Mouse (Mus musculus): ENCODE data around the gene Zbtb4.
A peak's percentile ranks its signal among the peaks of the same experiment; 100 is the strongest.

Zbtb4 gene

GRCm38 (mm10) chr11:69763551-69763950 lies 2.2 kb upstream of the Zbtb4 start:
- no peak for DNase-seq (ENCODE audit: extremely low spot score, low read depth, low spot score)

GRCm38 (mm10) chr11:69766126-69766609 lies 456 bp downstream of the Zbtb4 start:
- no peak for DNase-seq (ENCODE audit: extremely low spot score, low read depth, low spot score)

GRCm38 (mm10) chr11:69766872-69767624 lies 1.3 kb downstream of the Zbtb4 start:
- DNase-seq (ENCODE audit: extremely low spot score, low read depth, low spot score), result no peak

- no peak for DNase-seq (ENCODE audit: extremely low spot score, low read depth, low spot score)
Measured at GRCm38 (mm10) chr11:69767625-69767909, 1.9 kb downstream of the Zbtb4 start.

GRCm38 (mm10) chr11:69774961-69775360 lies 9.2 kb downstream of the Zbtb4 start:
- DNase-seq (ENCODE audit: extremely low spot score, low read depth, low spot score), result no peak

- DNase-seq (ENCODE audit: extremely low spot score, low read depth, low spot score), result no peak
Measured at GRCm38 (mm10) chr11:69775716-69776115, 10.0 kb downstream of the Zbtb4 start.

- DNase-seq (ENCODE audit: extremely low spot score, low read depth, low spot score), result no peak
Measured at GRCm38 (mm10) chr11:69776488-69776887, 10.8 kb downstream of the Zbtb4 start.

GRCm38 (mm10) chr11:69777504-69778257 lies 12.0 kb downstream of the Zbtb4 start:
- DNase-seq (ENCODE audit: extremely low spot score, low read depth, low spot score), result no peak

GRCm38 (mm10) chr11:69778258-69778982 lies 12.7 kb downstream of the Zbtb4 start:
- DNase-seq (ENCODE audit: extremely low spot score, low read depth, low spot score), result no peak

- no peak for DNase-seq (ENCODE audit: extremely low spot score, low read depth, low spot score)
Measured at GRCm38 (mm10) chr11:69778985-69779384, 13.3 kb downstream of the Zbtb4 start.

- DNase-seq (ENCODE audit: extremely low spot score, low read depth, low spot score), result no peak
Measured at GRCm38 (mm10) chr11:69781828-69782227, 16.1 kb downstream of the Zbtb4 start.

GRCm38 (mm10) chr11:69784793-69785272 lies 19.1 kb downstream of the Zbtb4 start:
- no peak for DNase-seq (ENCODE audit: extremely low spot score, low read depth, low spot score)

GRCm38 (mm10) chr11:69787306-69787705 lies 21.6 kb downstream of the Zbtb4 start:
- DNase-seq (ENCODE audit: extremely low spot score, low read depth, low spot score), result no peak

- DNase-seq (ENCODE audit: extremely low spot score, low read depth, low spot score), result no peak
Measured at GRCm38 (mm10) chr11:69789431-69789830, 23.7 kb downstream of the Zbtb4 start.

GRCm38 (mm10) chr11:69791420-69791819 lies 25.7 kb downstream of the Zbtb4 start:
- DNase-seq (ENCODE audit: extremely low spot score, low read depth, low spot score), result no peak

GRCm38 (mm10) chr11:69793429-69793828 lies 27.7 kb downstream of the Zbtb4 start:
- DNase-seq (ENCODE audit: extremely low spot score, low read depth, low spot score), result no peak

GRCm38 (mm10) chr11:69795168-69795982 lies 29.7 kb downstream of the Zbtb4 start, which contains the start of gene Chrnb1:
Chrnb1 (minus strand) TSS chr11:69795943.
- peak; percentile 61 for DNase-seq (ENCODE audit: extremely low spot score, low read depth, low spot score)

GRCm38 (mm10) chr11:69795983-69796435 lies 30.3 kb downstream of the Zbtb4 start:
- no peak for DNase-seq (ENCODE audit: extremely low spot score, low read depth, low spot score)

- no peak for DNase-seq (ENCODE audit: extremely low spot score, low read depth, low spot score)
Measured at GRCm38 (mm10) chr11:69797924-69798323, 32.2 kb downstream of the Zbtb4 start.

GRCm38 (mm10) chr11:69799394-69800137 lies 33.9 kb downstream of the Zbtb4 start:
- DNase-seq (ENCODE audit: extremely low spot score, low read depth, low spot score), result no peak

Data from hindlimb bud, embryonic 11.5 days (tissue).